Mouse (Mus musculus) limb, embryonic 10.5 days (tissue): ENCODE measurements around the gene Abhd15. TPM values are rescaled to one million over a fixed set of nuclear protein-coding genes. Genes with fewer than 3 reads are reported as not detected.
"Not testable (repeated sequence)": the region's sequence is repeated elsewhere in the genome, so short reads cannot be mapped to it uniquely, and the experiment has no call there.

Source experiments
- DNase-seq: peaks from one replicate; pipeline ENCODE4 v3.0.0-alpha.2; 2017; ENCODE audit warnings: low spot score
- H3K27ac ChIP-seq: fragments of 300-500 bp; sonication (generic); 2 replicates; pipeline ENCODE4 v1.5.1; 2016; ENCODE audit warnings: mild to moderate bottlenecking
- H3K27me3 ChIP-seq: fragments of 300-500 bp; sonication (generic); 2 replicates; pipeline ENCODE4 v1.6.1; 2016; ENCODE audit warnings: low read depth, mild to moderate bottlenecking; ENCODE audit not compliant: poor library complexity, severe bottlenecking
- H3K36me3 ChIP-seq: fragments of 300-500 bp; sonication (generic); 2 replicates; pipeline ENCODE4 v1.6.1; 2016; ENCODE audit warnings: mild to moderate bottlenecking, moderate library complexity
- H3K4me1 ChIP-seq: fragments of 300-500 bp; sonication (generic); 2 replicates; pipeline ENCODE4 v1.6.1; 2016
- H3K4me3 ChIP-seq: fragments of 300-500 bp; sonication (generic); 2 replicates; pipeline ENCODE4 v1.5.1; 2016; ENCODE audit warnings: mild to moderate bottlenecking, moderate library complexity
- H3K9me3 ChIP-seq: fragments of 300-500 bp; sonication (generic); replicated peaks from 2 replicates; pipeline ENCODE4 v1.6.1; 2016; ENCODE audit warnings: mild to moderate bottlenecking
- WGBS: fragments of 180-500 bp; shearing (Covaris S2); methylation state at CpG from one replicate; pipeline ENCODE4 v1.1.7; 2016; 5-methylcytosine and 5-hydroxymethylcytosine counted together
- polyA plus RNA-seq: library from polyadenylated mRNA; unstranded; fragments of >200 nt; fragmentation: Nextera tagmentation; extraction: Ambion mirVana; gene quantifications from 2 replicates; pipeline ENCODE4 v1.2.1, GENCODE M21; 2016

Gene Abhd15
- polyA plus RNA-seq, 1 experiment from 2014 or later, result 1.4 TPM

DNA sequence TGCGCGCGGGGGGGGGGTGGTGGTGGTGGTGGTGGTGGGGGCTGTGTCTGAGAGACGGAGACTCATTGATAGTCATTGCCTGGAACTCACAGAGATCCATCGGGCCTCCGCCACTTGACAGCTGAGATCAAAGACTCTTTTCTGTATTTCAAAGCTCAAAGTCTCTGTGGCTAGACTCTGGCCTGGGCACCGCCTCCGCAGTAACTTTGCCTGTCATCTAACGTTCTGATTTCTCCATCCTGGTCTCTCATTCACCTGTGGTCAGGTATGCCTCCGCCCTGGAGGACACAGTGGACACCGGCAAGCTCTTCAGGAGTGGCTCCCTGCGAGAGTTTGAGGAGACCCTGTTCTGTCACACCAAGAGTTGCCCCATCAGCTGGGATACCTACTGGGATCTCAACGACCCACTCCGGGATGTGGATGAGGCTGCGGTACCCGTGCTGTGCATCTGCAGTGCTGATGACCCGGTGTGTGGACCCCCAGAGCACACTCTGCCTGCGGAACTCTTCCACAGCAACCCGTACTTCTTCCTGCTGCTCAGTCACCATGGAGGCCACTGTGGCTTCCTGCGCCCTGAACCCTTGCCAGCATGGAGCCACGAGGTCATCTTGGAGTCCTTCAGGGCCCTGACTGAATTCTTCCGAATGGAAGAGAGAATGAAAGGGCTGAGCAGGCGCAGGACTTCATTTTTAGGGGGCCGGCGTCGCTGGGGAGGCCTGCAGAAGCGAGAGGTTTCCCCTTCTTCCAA is 3.3 kb downstream of the Abhd15 start:
- H3K27me3 ChIP-seq, result peaks cover 52% of the 10 kb centered on the region
- H3K4me1 ChIP-seq, result peaks cover 31% of the 10 kb centered on the region
- WGBS, result 81% methylated on average over 27 of the region's 27 CpGs
- no peaks in the 10 kb centered on the region for H3K36me3 ChIP-seq
- no peaks in the 10 kb centered on the region for H3K9me3 ChIP-seq
- no peak for DNase-seq
- no peak overlapping the region for H3K4me3 ChIP-seq
- H3K27ac ChIP-seq, result no peak overlapping the region

DNA sequence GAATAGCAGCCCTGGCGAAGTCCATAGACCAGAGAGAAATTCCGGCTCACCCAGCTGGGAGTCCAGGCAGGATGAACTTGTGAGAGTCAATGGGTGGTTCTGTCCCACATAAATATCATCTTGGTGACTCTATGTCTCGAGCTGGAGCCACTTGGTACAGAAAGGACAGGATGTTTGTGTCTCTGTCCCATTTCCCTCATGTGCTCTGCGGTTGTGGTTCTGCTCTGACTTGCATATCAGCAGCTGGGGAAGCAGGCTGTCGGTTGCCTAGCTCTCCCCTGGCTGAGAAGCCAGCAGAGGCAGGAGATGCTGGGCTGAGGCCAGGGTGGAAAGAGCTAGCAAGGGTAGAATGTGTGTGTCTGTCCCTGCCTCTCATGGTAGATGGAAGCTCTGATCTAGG is 4.1 kb downstream of the Abhd15 start, which contains the start of gene Gm10392:
Gm10392 (minus strand) TSS at position 156 of the 400 bp plus-strand sequence.
- DNase-seq, result no peak
- H3K27ac ChIP-seq, result no peak within 1 kb of the TSS
- H3K4me1 ChIP-seq, result peaks cover 26% of the 10 kb centered on the region
- H3K27me3 ChIP-seq, result peaks cover 49% of the 10 kb centered on the region
- no peaks in the 10 kb centered on the region for H3K36me3 ChIP-seq
- WGBS, result 70% methylated on average over 5 of the region's 5 CpGs
- H3K4me3 ChIP-seq, result no peak within 1 kb of the TSS
- no peaks in the 10 kb centered on the region for H3K9me3 ChIP-seq

DNA sequence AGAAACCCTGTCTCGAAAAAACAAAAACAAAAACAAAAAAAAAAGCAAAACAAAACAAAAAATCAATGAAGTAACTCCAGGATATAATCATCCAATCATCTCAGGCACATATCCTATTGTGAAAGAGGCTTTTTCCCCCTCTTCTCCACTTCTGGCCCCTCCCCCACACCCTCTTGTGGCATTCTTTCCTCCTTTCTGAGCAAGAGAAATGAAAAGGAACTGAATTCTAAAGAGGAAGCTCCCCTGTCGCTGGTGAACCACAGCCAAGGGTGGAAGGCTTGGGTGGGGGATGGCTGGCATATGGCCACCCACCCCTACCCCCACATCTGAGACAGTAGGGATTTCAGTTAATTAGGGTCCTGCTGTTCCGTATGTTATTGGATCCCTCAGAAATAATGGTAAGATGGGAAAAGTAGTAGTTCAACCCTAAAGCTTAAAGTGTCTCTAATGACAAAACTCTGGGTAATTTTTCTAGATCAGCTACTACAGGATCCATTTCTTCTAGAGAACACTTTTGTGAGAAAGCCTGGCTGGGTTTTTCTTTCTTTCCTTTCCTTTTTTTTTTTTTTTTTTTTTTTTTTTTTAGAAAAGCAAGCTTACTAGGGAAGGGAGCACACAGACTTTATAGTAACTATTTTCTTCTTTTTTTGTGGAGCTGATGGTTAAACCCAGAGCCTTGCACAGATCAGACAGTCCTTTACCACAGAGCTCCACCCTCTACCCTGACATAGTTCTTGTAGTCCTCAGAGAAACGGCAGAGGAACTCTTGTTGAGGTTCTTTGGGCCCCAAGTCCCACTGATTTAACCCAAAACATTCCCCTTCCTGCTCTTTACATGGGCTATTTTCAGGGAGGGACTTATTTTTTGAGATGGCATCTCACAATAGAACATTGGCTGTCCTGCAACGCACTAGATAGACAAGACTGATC is 5.9 kb downstream of the Abhd15 start:
- Histone ChIP-seq H3K4me1 (peaks cover 8% of the 10 kb centered on the region), H3K9me3 (no peaks in the 10 kb centered on the region), H3K27me3 (peaks cover 31% of the 10 kb centered on the region), H3K36me3 (no peaks in the 10 kb centered on the region), H3K4me3 (no peak overlapping the region), H3K27ac (no peak overlapping the region)
- DNase-seq, result no peak
- WGBS, result 58% methylated on average over 5 of the region's 5 CpGs

DNA sequence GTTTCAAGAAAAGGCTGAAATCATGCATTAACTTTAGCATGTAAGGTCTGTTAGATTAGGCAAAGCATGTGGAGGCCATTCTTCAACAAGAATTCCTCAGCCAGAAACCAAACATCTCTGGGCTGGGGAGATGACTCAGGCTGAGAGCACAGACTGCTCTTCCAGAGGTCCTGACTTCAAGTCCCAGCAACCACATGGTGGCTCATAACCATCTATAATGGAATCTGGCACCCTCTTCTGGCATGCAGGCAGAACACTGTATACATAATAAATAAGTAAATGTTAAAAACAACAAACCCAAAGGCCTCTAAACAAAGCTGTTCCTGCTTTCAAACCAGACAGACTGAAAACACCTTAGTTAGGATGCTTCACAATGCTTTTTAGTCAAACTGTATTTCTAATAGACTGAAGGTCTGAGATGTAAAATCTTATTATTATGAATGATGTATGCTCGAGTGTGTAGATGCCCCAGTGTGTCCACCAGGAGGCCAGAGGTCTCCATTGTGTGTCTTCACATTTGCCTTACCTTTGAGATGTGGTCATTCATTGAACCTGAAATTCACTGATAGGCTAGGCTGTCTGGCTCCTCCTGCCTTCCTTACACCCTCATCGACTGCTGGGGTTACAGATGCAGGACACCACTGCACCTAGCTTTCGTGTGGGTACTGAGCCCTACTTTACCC is 11.0 kb downstream of the Abhd15 start:
- H3K36me3 ChIP-seq, result peaks cover 4% of the 10 kb centered on the region; the same call in 1 of the 2 replicates
- no peak overlapping the region for H3K4me3 ChIP-seq
- no peak for DNase-seq
- H3K4me1 ChIP-seq, result no peaks in the 10 kb centered on the region
- 81% methylated on average over 3 of the region's 3 CpGs for WGBS
- no peaks in the 10 kb centered on the region for H3K27me3 ChIP-seq
- no peaks in the 10 kb centered on the region for H3K9me3 ChIP-seq
- no peak overlapping the region for H3K27ac ChIP-seq

DNA sequence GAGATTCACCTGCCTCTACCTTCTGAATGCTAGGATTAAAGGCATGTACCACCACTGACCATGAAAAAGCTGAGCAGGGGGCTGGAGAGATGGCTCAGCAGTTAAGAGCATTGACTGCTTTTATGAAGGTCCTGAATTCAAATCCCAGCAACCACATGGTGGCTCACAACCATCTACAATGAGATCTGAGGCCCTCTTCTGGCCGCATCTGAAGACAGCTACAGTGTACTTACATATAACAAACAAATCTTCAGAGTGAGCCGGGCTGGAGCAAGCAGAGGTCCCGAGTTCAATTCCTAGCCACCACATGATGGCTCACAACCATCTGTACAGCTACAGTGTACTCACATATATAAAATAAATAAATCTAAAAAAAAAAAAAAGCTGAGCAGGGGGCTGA is 13.5 kb downstream of the Abhd15 start:
- not testable (repeated sequence) for H3K27me3 ChIP-seq, H3K4me1 ChIP-seq, H3K4me3 ChIP-seq, H3K9me3 ChIP-seq, DNase-seq, H3K27ac ChIP-seq
- H3K36me3 ChIP-seq, result peaks cover 10% of the 10 kb centered on the region; the same call in 1 of the 2 replicates
- 86% methylated on average over 3 of the region's 3 CpGs for WGBS

DNA sequence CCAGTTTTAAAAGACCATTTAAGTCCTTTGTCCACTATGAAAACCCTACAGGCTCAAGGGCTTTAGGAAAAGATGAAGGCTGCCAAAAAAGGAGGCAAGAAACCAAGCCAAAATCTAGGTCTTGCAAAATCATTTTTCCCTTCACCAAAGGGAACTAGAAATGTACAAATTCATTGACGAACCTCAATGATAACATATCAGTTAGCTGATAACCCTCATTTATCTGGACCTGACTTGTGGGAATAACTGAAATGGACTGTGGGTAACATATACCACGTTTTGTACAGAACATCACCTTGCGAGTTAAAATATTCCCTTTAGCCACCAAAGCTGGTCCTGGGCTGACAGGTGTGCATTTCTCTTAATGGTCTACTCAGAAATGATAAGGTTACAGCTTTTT is 14.7 kb downstream of the Abhd15 start:
- WGBS, result 90% methylated on average over 3 of the region's 3 CpGs
- H3K9me3 ChIP-seq, result no peaks in the 10 kb centered on the region

DNA sequence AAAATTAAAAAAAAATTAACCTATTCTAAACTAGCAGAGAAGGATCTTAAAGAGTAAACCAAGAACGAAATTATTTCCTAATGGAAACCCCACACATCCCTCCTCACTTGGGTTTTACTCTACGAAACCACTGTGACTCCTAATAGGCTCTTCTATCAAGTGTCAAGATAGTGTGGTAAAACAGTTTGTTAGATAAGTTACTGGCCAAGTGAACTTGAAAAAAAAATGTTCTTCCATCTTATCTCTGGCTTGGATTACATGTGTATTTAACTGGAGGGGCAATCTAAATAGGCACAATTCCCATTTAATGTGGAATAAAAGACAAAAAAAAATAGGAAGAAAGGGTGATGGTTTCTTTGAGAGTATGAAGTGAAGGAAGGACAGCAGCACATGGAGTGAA is 15.9 kb downstream of the Abhd15 start:
- Histone ChIP-seq H3K36me3 (peaks cover 21% of the 10 kb centered on the region), H3K4me1 (no peaks in the 10 kb centered on the region), H3K27ac (no peak overlapping the region), H3K4me3 (no peak overlapping the region), H3K27me3 (no peaks in the 10 kb centered on the region), H3K9me3 (no peaks in the 10 kb centered on the region)
- DNase-seq, result no peak
- 94% methylated on average over 2 of the region's 2 CpGs for WGBS

More for the DNA sequence above, 14.7 kb downstream of the Abhd15 start:
- Histone ChIP-seq H3K36me3 (peaks cover 14% of the 10 kb centered on the region), H3K4me3 (no peak overlapping the region), H3K4me1 (no peaks in the 10 kb centered on the region), H3K27me3 (no peaks in the 10 kb centered on the region), H3K27ac (no peak overlapping the region)
- no peak for DNase-seq

DNA sequence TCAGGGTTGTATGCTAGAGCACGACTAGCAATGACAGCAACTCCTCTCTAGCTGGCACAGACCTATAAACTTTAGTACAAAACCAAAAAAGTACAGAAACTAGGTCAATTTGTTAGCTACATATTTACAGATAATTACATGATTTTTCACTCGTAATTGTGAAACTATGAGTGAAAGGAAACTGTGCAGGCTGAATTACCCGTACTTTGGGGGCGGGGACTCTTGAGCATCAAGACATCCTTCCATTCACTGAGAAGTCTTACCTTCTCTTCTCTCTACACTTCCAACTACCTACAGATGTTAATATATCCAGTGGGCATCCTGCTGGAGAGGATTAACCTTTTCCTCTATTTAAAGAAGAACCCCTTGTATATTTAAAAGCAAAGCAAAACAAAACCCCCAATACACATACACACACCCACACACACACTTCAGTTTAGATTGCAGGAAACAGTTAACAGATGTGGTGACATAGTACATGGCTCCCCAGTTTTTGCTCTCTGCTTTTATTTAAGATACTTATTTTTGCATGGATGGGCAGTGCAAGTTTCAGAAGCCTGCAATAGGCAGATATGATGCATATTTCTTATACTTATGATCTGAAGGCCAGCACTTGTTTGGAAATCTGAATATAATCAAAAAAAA is 17.4 kb downstream of the Abhd15 start:
- Histone ChIP-seq H3K27me3 (no peaks in the 10 kb centered on the region), H3K9me3 (no peaks in the 10 kb centered on the region), H3K4me3 (no peak overlapping the region), H3K27ac (no peak overlapping the region), H3K4me1 (no peaks in the 10 kb centered on the region), H3K36me3 (peaks cover 35% of the 10 kb centered on the region)
- DNase-seq, result no peak
- 90% methylated on average over 4 of the region's 4 CpGs for WGBS

DNA sequence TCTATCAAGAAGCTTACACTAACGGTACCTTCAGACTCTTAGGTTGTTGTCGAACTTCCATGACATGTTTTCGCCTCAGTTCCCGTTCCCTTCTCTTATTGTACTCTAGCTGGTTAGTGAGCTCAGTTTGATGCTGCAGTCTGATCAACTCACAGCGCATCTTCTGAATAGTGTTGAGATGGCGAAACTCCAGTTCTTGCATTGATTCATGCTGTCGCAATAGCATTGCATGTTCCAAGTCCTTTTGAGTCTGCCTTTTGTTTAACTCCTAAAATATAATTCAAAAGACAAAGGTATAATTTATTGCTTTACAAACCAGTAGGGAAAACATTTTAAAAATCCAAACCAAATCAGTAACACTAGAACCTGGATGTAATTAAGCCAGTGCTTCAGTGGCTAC is 30.3 kb downstream of the Abhd15 start:
- Histone ChIP-seq H3K4me1 (no peaks in the 10 kb centered on the region), H3K27ac (no peak overlapping the region), H3K36me3 (peaks cover 98% of the 10 kb centered on the region), H3K9me3 (no peaks in the 10 kb centered on the region), H3K4me3 (no peak overlapping the region), H3K27me3 (no peaks in the 10 kb centered on the region)
- WGBS, result 93% methylated on average over 7 of the region's 7 CpGs
- DNase-seq, result no peak

DNA sequence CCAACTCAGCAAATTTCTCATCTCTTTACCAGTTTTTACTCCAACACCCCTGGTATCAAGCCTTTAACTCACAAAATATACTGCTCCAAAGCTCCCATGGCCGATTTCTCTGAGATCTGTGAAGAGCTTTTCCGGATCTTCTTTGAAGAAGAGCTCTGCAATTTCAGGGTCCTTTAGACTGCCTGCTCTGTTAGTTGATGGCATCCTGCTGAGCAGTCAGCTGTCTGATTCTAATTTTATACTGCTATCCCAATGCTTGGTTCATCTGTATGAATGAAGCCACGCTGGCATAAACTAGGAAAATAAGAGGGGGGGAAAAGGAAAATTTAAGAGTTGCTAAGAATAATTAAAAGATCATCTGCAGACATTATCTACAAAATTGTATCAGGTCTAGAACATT is 70.3 kb downstream of the Abhd15 start:
- Histone ChIP-seq H3K4me1 (no peaks in the 10 kb centered on the region), H3K4me3 (no peak overlapping the region), H3K9me3 (no peaks in the 10 kb centered on the region), H3K27ac (no peak overlapping the region), H3K36me3 (peaks cover 62% of the 10 kb centered on the region), H3K27me3 (no peaks in the 10 kb centered on the region)
- DNase-seq, result no peak
- WGBS, result 92% methylated on average over 3 of the region's 3 CpGs
